19 mouse cellular contexts compared by ENCODE assay signal in genomic region chr2:17443581-17443980, GRCm38 (mm10).
"Had no signal": no experiment of that assay in that cellular context is flagged by ENCODE, and none has a peak within 500 bp of the region (broad histone marks: within the 10 kb centered on the region; RNA-seq: fewer than 3 reads in every experiment).

No protein-coding gene starts in this region.

- H3K27me3 ChIP-seq: limb, embryonic 15.5 days; liver, embryonic 12.5 days; megakaryocyte, embryonic 14.5 days; midbrain, embryonic 12.5 days; neural tube, embryonic 12.5 days had no signal

- H3K27ac ChIP-seq: kidney, postnatal 0 days; limb, embryonic 15.5 days; liver, embryonic 12.5 days; midbrain, embryonic 12.5 days; neural tube, embryonic 12.5 days had no signal

- ATAC-seq: intestine, postnatal 0 days; liver, embryonic 12.5 days had no signal

- H3K4me1 ChIP-seq: limb, embryonic 15.5 days; liver, embryonic 12.5 days; megakaryocyte, embryonic 14.5 days; midbrain, embryonic 12.5 days; neural tube, embryonic 12.5 days had no signal

- H3K4me3 ChIP-seq: limb, embryonic 15.5 days; liver, embryonic 12.5 days; megakaryocyte, embryonic 14.5 days; midbrain, embryonic 12.5 days; neural tube, embryonic 12.5 days had no signal

- H3K9me3 ChIP-seq: limb, embryonic 15.5 days; liver, embryonic 12.5 days; megakaryocyte, embryonic 14.5 days; midbrain, embryonic 12.5 days; neural tube, embryonic 12.5 days had no signal

- DNase-seq: kidney, adult 8-10 months; kidney, postnatal 36 days; layer of hippocampus, adult 9-11 months; left cerebral cortex, postnatal 4 days; lung, embryonic 14.5 days; lung, postnatal 10 days; lung, postnatal 4 days; retina, postnatal 1 day; right cerebral cortex, postnatal 4 days; spleen, adult 18-20 months; thymus, adult 18-20 months; thymus, postnatal 25 days had no signal

- H3K9ac ChIP-seq: limb, embryonic 15.5 days; liver, embryonic 12.5 days; lung, embryonic 14.5 days; midbrain, embryonic 12.5 days; neural tube, embryonic 12.5 days had no signal

- H3K4me2 ChIP-seq: limb, embryonic 15.5 days; liver, embryonic 12.5 days; lung, embryonic 14.5 days; midbrain, embryonic 12.5 days; neural tube, embryonic 12.5 days had no signal

- H3K36me3 ChIP-seq: limb, embryonic 15.5 days; liver, embryonic 12.5 days; midbrain, embryonic 12.5 days; neural tube, embryonic 12.5 days had no signal
